Mouse (Mus musculus) left cerebral cortex, adult 18-20 months (tissue): Measurements from ENCODE around the gene Acot5. TPM values are rescaled to one million over a fixed set of nuclear protein-coding genes. Genes with fewer than 3 reads are reported as not detected.
A peak's percentile ranks its signal among the peaks of the same experiment; 100 is the strongest.
"Not testable (repeated sequence)": the region's sequence is repeated elsewhere in the genome, so short reads cannot be mapped to it uniquely, and the experiment has no call there.

Source experiments
- DNase-seq, 2 experiments: peaks; one replicate each; pipeline ENCODE4 v3.0.0; 2021 to 2022; ENCODE audit warnings: low spot score in 2 of 2, mixed read lengths in 1 of 2
- long read RNA-seq, 2 experiments: library from polyadenylated mRNA; stranded (forward); transcript quantifications; one replicate each; pipeline ENCODE4 v2.0.0; 2021
- total RNA-seq, 2 experiments: library from RNA; stranded (reverse); gene quantifications; 2 replicates each; pipeline ENCODE4 v1.2.3; 2021

Gene Acot5
- 1 to 10 TPM; 5.7 to 6.6 TPM for total RNA-seq
- long read RNA-seq, experiment 1, transcript Acot5-201 (3 exons, 1,518 nt): major isoform, 11 of 15 reads
- long read RNA-seq, experiment 1, partial matches to known transcripts: 0 of 15 reads
- long read RNA-seq, experiment 1, other reads (novel, unspliced or antisense): 1 of 15 reads
- long read RNA-seq, experiment 2, transcript Acot5-201 (3 exons, 1,518 nt): major isoform, 8 of 10 reads
- long read RNA-seq, experiment 2, partial matches to known transcripts: 0 of 10 reads
- long read RNA-seq, experiment 2, other reads (novel, unspliced or antisense): 0 of 10 reads

GRCm38 (mm10) chr12:84068986-84069385, at the start of gene Acot5:
TSS of gene Acot5 (plus strand) at chr12:84069325.
- DNase-seq: no peak

GRCm38 (mm10) chr12:84020528-84020927, 48.6 kb upstream of the Acot5 start:
- not testable (repeated sequence) for DNase-seq

- not testable (repeated sequence) for DNase-seq
These were observed 46.9 kb upstream of the Acot5 start for GRCm38 (mm10) chr12:84022266-84022665.

GRCm38 (mm10) chr12:84023052-84023745, 45.9 kb upstream of the Acot5 start:
- no peak for DNase-seq

GRCm38 (mm10) chr12:84025888-84026287, 43.2 kb upstream of the Acot5 start:
- no peak for DNase-seq

- not testable (repeated sequence) for DNase-seq
These were observed 40.8 kb upstream of the Acot5 start for GRCm38 (mm10) chr12:84028328-84028727.

GRCm38 (mm10) chr12:84029043-84029442, 40.1 kb upstream of the Acot5 start:
- DNase-seq: not testable (repeated sequence)

- peak; percentile 82 to 86 for DNase-seq
These were observed 38.3 kb upstream of the Acot5 start for GRCm38 (mm10) chr12:84030659-84031332.

GRCm38 (mm10) chr12:84032854-84033253, 36.3 kb upstream of the Acot5 start:
- DNase-seq: no peak

- DNase-seq: not testable (repeated sequence)
These were observed 35.8 kb upstream of the Acot5 start for GRCm38 (mm10) chr12:84033302-84033701.

- no peak for DNase-seq
These were observed 35.0 kb upstream of the Acot5 start for GRCm38 (mm10) chr12:84034108-84034507.

- peak in 1 of 2 experiments; percentile 14 for DNase-seq
These were observed 30.9 kb upstream of the Acot5 start, which contains the start of gene Acot4 for GRCm38 (mm10) chr12:84038241-84038640. TSS of gene Acot4 (plus strand) at chr12:84038379.

- DNase-seq: peak; percentile 26 to 40
These were observed 30.4 kb upstream of the Acot5 start, which contains the start of gene Gm49366 for GRCm38 (mm10) chr12:84038691-84039111. TSS of gene Gm49366 (plus strand) at chr12:84038935.

- no peak for DNase-seq
These were observed 26.9 kb upstream of the Acot5 start for GRCm38 (mm10) chr12:84042248-84042647.

- no peak for DNase-seq
These were observed 25.1 kb upstream of the Acot5 start for GRCm38 (mm10) chr12:84044045-84044444.

- no peak for DNase-seq
These were observed 22.2 kb upstream of the Acot5 start for GRCm38 (mm10) chr12:84046906-84047305.

GRCm38 (mm10) chr12:84050744-84051143, 18.4 kb upstream of the Acot5 start:
- not testable (repeated sequence) for DNase-seq

GRCm38 (mm10) chr12:84051937-84052474, 17.1 kb upstream of the Acot5 start, which contains the start of gene Acot3:
TSS of gene Acot3 (plus strand) at chr12:84052144.
- no peak for DNase-seq

GRCm38 (mm10) chr12:84052609-84053008, 16.5 kb upstream of the Acot5 start:
- DNase-seq: no peak

GRCm38 (mm10) chr12:84053173-84053572, 16.0 kb upstream of the Acot5 start:
- DNase-seq: peak in 1 of 2 experiments; percentile 38

GRCm38 (mm10) chr12:84053679-84054391, 15.3 kb upstream of the Acot5 start:
- DNase-seq: peak in 1 of 2 experiments; percentile 27
